Mouse (Mus musculus) heart, adult 18-20 months (tissue): ENCODE measurements around the gene Tmem210. TPM values are rescaled to one million over a fixed set of nuclear protein-coding genes. Genes with fewer than 3 reads are reported as not detected.

Source experiments
- total RNA-seq, 2 experiments: library from RNA; stranded (reverse); gene quantifications; 2 replicates each; pipeline ENCODE4 v1.2.3; 2021

Gene Tmem210
- total RNA-seq, 2 experiments from 2014 or later: not detected

Other genes starting within 250 kb of the Tmem210 start
- gene Nsmf, start 233.8 kb upstream of the Tmem210 start, total RNA-seq: 10 to 100 TPM; 11.2 to 13.6 TPM
- gene Entpd8, start 207.8 kb upstream of the Tmem210 start, total RNA-seq: not detected
- gene Noxa1, start 193.0 kb upstream of the Tmem210 start, total RNA-seq: not detected
- gene Nrarp, start 107.4 kb upstream of the Tmem210 start, total RNA-seq: 1 to 10 TPM; 6.9 to 8.3 TPM
- 1 to 10 TPM; 4.0 to 4.6 TPM for gene Tor4a, start 91.3 kb upstream of the Tmem210 start, total RNA-seq
- 10 to 100 TPM; 40.8 to 45.8 TPM for gene Nelfb, start 76.7 kb upstream of the Tmem210 start, total RNA-seq
- gene Stpg3, start 73.5 kb upstream of the Tmem210 start, total RNA-seq: not detected
- not detected for gene Fam166a, start 69.4 kb upstream of the Tmem210 start, total RNA-seq
- 100 to 1,000 TPM; 289 to 308 TPM for gene Tubb4b, start 63.4 kb upstream of the Tmem210 start, total RNA-seq
- not detected for gene Slc34a3, start 53.8 kb upstream of the Tmem210 start, total RNA-seq
- gene Rnf224, start 51.4 kb upstream of the Tmem210 start, total RNA-seq: not detected
- gene Rnf208, start 45.9 kb upstream of the Tmem210 start, total RNA-seq: 1 to 10 TPM; 1.5 to 1.7 TPM
- gene Cysrt1, start 45.7 kb upstream of the Tmem210 start, total RNA-seq: not detected
- 1 to 10 TPM; 1.9 to 2.4 TPM for gene AL732309.1, start 41.3 kb upstream of the Tmem210 start, total RNA-seq
- gene Tmem203, start 32.7 kb upstream of the Tmem210 start, total RNA-seq: 10 to 100 TPM; 14.8 to 15.2 TPM
- gene Tprn, start 25.5 kb upstream of the Tmem210 start, total RNA-seq: 1 to 10 TPM; 7.4 to 7.7 TPM
- gene Ssna1, start 15.7 kb upstream of the Tmem210 start, total RNA-seq: 10 to 100 TPM; 38.2 to 42.6 TPM
- gene Anapc2, start 15.7 kb upstream of the Tmem210 start, total RNA-seq: 10 to 100 TPM; 35.3 to 38.8 TPM
- gene Lrrc26, start 1.8 kb downstream of the Tmem210 start, total RNA-seq: under 1 TPM in 1 of 2 experiments, not detected in 1; 0.23 TPM
- not detected for gene Grin1, start 31.0 kb downstream of the Tmem210 start, total RNA-seq
- gene Man1b1, start 44.2 kb downstream of the Tmem210 start, total RNA-seq: 10 to 100 TPM; 20.8 to 23.6 TPM
- gene Dpp7, start 68.2 kb downstream of the Tmem210 start, total RNA-seq: 1 to 10 TPM; 5.9 to 7.0 TPM
- 10 to 100 TPM; 10.3 to 11.8 TPM for gene Uap1l1, start 77.5 kb downstream of the Tmem210 start, total RNA-seq
- gene Sapcd2, start 84.2 kb downstream of the Tmem210 start, total RNA-seq: not detected
- 10 to 100 TPM; 13.7 to 14.5 TPM for gene Entpd2, start 107.7 kb downstream of the Tmem210 start, total RNA-seq
- gene Npdc1, start 111.2 kb downstream of the Tmem210 start, total RNA-seq: 10 to 100 TPM; 25.7 to 27.9 TPM
- gene Fut7, start 135.1 kb downstream of the Tmem210 start, total RNA-seq: 1 to 10 TPM in 1 of 2 experiments, not detected in 1; 1.1 TPM
- 10 to 100 TPM; 41.4 to 43.2 TPM for gene Abca2, start 140.6 kb downstream of the Tmem210 start, total RNA-seq
- 1 to 10 TPM in 1 of 2 experiments, under 1 TPM in 1; 0.82 to 1.7 TPM for gene Clic3, start 168.7 kb downstream of the Tmem210 start, total RNA-seq
- gene Paxx, start 172.9 kb downstream of the Tmem210 start, total RNA-seq: 10 to 100 TPM; 22.6 to 28.7 TPM
- gene Ptgds, start 181.9 kb downstream of the Tmem210 start, total RNA-seq: 100 to 1,000 TPM; 450 to 656 TPM
- gene Lcn12, start 205.8 kb downstream of the Tmem210 start, total RNA-seq: not detected
- 10 to 100 TPM; 82.0 to 93.6 TPM for gene Fbxw5, start 212.6 kb downstream of the Tmem210 start, total RNA-seq
- gene C8g, start 213.6 kb downstream of the Tmem210 start, total RNA-seq: 1 to 10 TPM; 1.1 to 2.3 TPM